Mouse (Mus musculus) spleen, embryonic (tissue): ENCODE measurements around the gene Stx3.

Experiments used
- CTCF ChIA-PET: fragments of 350-600 bp; sonication (Branson Sonifier 250); formaldehyde crosslinking; loops from one replicate; lab custom pipeline; 2022; lab: Charles Lee

Stx3 gene

GRCm38 (mm10) chr19:11819143-11819700, at the start of gene Stx3:
Gene Stx3, minus strand, starts transcription at chr19:11819403.
- CTCF ChIA-PET: interaction anchor here (0.5 to 0.7 kb wide), 4 partner anchors 129 to 511 kb away, joined by 3 to 8 read pairs (median 6); no protein-coding TSS in a partner anchor

DNA sequence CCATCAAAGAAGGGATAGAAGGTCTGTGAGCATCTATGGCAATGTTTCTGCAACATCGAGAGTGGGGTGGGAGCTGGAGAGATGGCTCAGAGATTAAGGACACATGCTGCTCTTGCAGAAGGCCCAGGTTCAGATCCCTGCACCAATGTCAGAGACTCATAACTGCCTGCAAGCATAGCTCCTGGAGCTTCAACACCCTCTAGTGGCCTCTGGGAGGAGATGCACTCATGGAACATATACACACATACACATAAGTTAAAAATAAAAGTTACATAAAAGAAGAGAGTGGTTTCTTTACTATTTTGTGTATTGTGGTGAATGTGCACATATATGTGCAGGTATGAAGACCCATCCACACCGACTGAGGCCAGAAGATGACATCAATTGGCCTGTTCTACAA, 48.6 kb upstream of the Stx3 start:
- CTCF ChIA-PET: no interaction called here

- CTCF ChIA-PET: no interaction called here
Measured at GRCm38 (mm10) chr19:11860966-11861365, 41.8 kb upstream of the Stx3 start, which contains the start of gene Olfr1418. Gene Olfr1418, minus strand, starts transcription at chr19:11861066.

- CTCF ChIA-PET: no interaction called here
Measured at GRCm38 (mm10) chr19:11856506-11856905, 37.3 kb upstream of the Stx3 start.

GRCm38 (mm10) chr19:11854821-11855220, 35.6 kb upstream of the Stx3 start:
- CTCF ChIA-PET: no interaction called here

DNA sequence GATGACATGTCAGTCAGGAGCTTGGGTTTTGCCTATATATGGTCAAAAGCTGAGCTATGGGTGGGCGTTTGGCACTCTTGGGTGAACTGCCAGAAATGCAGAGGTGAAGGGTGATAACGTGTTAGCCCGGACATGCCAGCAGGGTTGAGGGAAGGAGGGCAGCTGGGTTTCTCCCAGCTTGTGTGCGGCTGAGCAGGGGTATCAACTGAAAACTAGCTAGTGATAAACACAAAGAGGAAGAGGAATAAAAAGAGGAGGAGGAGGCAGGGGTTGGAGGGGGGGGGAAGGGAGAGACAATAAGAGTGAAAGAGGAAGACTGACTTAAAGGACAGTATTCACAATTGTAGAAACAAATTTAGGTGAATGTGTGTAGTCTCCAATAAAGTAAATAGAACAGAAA, 33.4 kb upstream of the Stx3 start:
- CTCF ChIA-PET: no interaction called here

GRCm38 (mm10) chr19:11846333-11846732, 27.1 kb upstream of the Stx3 start:
- CTCF ChIA-PET: no interaction called here

GRCm38 (mm10) chr19:11839119-11839518, 19.9 kb upstream of the Stx3 start, which contains the start of gene Olfr1417:
Gene Olfr1417, minus strand, starts transcription at chr19:11839219.
- CTCF ChIA-PET: no interaction called here

DNA sequence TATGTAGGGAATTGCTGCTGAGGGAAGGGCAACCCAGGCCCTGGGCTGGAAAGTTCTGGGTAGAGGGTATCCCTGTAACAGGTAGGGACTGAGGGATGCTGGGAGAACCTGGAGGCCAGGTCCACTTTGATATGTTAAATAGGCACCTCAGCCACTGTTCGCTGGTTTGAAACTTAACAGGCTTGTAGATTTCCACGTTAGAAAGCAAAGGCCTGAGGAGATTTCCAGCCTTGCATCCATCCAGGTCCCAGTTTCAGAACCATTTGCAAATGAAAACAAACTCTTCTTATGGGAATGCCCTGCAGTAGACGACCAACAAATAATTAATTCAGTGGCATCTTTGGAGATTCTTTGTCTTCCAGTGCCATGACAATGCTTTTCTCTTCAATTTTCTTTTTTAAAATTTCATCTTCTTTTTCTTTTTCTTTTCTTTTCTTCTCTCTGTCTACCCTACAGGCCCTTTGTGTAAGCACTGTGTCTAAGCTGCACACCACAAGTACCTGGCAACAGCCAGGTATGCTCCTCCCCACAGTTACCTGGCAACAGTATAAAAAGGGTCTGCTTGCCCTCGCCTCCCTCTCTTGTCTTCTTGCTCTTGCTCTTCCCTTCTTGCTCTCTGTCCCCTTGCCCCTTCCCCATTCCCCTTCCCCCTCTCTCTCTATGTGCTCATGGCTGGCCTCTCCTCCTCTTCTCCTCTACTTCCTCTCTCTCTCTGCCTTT, 4.3 kb upstream of the Stx3 start:
- CTCF ChIA-PET: no interaction called here

DNA sequence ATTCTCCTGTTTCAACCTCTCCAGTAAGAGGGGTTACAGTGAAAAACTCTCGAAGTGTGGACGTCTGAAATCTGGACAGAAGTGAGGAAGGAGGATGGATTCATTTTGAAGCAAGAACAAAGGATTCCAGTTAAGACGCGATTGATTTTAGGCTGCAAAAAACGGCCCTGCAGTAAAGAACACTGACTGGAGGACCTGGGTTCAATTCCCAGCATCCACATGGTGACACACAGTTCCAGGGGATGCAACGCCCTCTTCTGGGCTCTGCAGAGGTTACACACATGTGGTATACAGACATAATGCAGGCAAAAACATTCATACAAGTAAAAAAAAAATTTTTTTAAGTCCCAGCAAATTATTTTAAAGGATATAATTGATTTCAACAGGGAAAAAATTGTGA, 1.0 kb upstream of the Stx3 start:
- CTCF ChIA-PET: no interaction called here

GRCm38 (mm10) chr19:11819800-11820199, 597 bp upstream of the Stx3 start:
- CTCF ChIA-PET: interaction anchor here (0.5 kb wide), 1 partner anchor 512 kb away, joined by 3 read pairs; no protein-coding TSS in a partner anchor

DNA sequence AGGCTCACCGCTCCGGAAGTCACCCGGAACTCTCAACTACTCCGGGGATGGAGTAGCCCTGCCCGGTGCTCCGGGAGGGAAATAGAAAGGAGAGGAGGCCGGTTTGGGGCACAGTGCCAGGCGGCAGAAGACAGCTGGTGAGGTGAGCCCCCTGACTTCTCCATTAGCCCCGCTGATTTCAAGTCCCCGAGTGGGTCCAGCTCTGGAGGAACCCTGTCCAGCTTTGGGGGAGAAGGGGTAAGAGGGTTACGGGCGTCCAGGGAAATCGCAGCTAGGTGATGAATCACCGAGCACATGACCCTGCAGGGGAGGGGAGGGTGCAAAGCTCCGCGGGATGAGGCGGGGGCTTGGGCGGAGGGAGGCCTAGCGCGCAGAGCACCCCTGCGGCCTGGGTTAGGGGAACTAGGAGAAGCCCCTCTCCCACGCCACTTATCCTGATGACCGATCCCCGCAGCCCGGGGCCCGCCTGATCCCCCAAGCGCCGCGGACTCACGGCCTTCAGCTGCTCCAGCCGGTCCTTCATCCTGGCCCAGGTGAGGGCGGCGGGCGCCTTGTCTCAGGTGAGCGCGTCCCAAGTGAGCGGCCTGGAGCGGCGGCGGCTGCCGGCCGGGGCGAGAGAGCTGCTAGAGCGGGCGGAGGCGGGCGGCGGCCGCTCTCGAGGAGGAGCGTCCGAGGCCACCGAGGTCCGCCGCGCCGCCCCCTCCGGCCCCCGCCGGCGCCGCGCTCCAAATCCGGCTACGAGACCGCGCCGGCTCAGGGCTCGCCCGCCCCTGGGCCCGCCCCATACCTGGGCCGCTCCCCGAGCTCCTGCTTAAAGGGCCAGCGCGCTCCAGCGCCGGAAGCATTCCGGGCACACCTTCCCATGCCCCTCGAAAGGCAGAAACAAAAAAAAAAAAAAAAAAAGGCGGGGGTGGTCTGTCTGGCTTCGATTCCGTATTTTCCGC, 732 bp downstream of the Stx3 start:
- CTCF ChIA-PET: interaction anchor here (0.7 kb wide), 3 partner anchors 130 to 489 kb away, joined by 5 to 8 read pairs (median 6); no protein-coding TSS in a partner anchor

GRCm38 (mm10) chr19:11817586-11817985, 1.6 kb downstream of the Stx3 start:
- CTCF ChIA-PET: no interaction called here

DNA sequence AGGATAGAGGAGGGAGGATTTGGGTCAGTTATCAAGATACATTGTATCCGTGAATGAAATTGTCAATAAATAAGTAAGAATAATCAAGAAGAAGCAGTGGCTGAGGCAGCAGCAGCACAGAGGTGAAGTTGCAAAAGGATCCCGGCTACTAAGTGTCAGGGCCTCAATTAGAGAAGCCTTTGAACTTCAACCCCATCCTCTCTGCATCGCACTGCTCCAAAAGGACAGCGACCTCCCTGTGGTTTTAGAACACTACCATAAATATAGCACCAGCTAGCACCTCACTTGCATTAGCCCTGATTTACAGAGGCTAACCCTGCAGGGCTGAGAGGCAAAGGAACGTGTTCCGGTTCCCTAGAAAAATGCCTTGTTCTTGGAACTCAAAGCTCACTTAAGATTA, 2.5 kb downstream of the Stx3 start:
- CTCF ChIA-PET: no interaction called here

DNA sequence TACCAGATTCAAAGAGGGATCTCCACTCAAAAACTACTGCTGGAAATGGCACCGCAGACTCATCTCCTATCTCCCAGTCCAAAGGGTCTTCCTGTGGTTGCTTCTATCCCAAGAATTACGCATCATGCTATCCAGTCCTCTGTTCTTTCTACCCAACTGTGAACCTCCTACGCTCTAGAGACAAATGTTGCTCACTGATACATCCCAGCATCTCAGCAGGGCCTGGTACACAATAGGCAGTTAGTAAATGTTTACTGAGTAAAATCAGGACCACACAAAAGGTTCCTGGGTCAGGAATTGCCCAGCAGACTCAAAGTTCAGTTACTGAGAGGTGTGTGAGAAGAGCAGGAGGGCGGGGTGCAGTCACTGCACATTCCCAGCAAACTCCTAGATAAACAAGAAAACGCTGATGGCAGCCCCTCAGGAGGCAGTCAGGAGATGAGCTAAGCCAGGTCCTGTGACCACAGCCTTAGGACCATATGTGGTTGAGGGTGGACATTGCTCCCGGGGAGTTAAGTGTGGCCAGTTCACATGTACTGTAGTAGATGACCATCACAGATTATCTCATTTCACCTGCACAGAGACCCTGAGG, 4.4 kb downstream of the Stx3 start:
- CTCF ChIA-PET: interaction anchor here (0.6 kb wide), 1 partner anchor 202 kb away, joined by 4 read pairs; no protein-coding TSS in a partner anchor

DNA sequence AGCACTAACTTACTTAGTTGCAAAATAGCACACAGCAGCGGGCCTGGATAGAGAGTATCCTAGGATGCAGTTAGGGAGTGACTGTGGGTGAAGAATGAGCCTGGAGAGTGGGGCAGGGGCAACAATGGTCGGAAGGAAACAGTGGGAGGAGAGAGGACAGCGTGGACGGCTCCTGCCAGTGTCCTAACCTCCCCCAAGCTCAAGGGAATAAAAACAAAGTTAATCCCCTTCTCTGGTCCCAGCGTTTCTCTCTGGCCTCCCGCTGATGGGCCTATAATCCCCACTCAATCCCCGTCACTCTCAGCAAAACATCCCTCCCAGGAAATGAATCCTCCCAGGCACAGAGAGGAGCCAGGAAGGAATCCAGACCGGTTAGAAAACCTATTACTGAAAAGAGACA, 5.6 kb downstream of the Stx3 start:
- CTCF ChIA-PET: no interaction called here

- CTCF ChIA-PET: no interaction called here
Measured at GRCm38 (mm10) chr19:11813136-11813535, 6.1 kb downstream of the Stx3 start.

DNA sequence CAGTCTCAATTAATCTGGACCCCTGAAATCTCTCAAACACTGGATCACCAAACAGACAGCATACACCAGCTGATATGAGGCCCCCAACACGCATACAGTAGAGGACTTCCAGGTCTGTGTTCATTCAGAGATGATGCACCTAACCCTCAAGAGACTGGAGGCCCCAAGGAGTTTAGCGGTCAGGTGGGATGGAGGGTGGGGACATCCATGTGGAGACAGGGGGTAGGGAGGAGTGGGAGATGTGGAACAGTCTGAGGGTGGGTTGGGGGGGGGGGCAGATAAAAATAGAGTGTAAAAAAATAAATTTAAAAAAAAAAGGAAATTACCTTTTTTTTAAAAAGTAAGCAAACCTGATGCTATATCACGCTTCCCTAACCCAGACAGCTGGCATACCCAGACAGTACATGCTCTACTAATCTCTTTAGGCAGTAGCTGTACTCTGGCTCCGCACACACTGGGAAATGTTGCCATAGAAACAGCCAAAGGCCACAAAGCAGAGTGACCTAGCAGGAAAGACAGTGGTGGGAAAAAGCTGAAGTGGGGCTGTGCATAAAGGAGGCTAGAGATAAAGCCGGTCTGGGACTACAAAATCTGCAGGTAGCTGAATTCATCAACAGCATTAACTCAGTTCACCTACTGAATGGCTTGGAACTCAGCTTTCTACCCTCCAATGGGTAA, 7.4 kb downstream of the Stx3 start:
- CTCF ChIA-PET: no interaction called here

DNA sequence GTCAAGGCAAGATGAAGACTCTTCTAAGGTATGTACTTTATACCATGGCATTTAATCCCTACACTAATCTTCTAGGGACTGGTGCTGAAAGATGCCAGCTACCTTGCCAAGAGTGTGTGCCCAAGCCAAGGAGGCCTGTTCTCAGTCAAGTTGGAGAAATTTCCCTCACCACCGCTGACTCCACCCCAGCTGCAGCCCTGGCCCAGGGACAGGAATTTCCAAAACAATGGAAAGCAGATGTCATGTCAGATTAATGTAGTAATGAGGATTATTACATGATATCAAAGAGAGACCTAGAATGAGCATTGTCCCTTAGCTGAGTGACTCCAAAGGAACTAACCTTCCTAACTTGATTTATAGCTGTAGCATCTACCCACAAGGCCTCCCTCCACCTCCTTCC, 8.3 kb downstream of the Stx3 start:
- CTCF ChIA-PET: interaction anchor here (0.5 kb wide), 1 partner anchor 39 kb away, joined by 3 read pairs; no protein-coding TSS in a partner anchor

GRCm38 (mm10) chr19:11810003-11810758, 9.0 kb downstream of the Stx3 start:
- CTCF ChIA-PET: interaction anchor here (0.5 to 0.6 kb wide), 2 partner anchors 38 to 105 kb away, joined by 3 to 5 read pairs; no protein-coding TSS in a partner anchor
